Mouse (Mus musculus): ENCODE data around the gene Zbtb12.

- no peak for TF ChIP-seq EP300 (IDR thresholded peaks at IDR 0.05; ENCODE audit: low read length)
- no peak for TF ChIP-seq CTCF (conservative IDR thresholded peaks at IDR 0.05 in 1 of 2, IDR thresholded peaks at IDR 0.05 in 1 of 2; ENCODE audit: low read depth in 2 of 2, low read length in 2 of 2)
- TF ChIP-seq POLR2A (IDR thresholded peaks at IDR 0.05; ENCODE audit: low read depth, low read length) = no peak
- TF ChIP-seq MAX (IDR thresholded peaks at IDR 0.05; ENCODE audit: low read length) = no peak
- TF ChIP-seq GABPA (IDR thresholded peaks at IDR 0.05; ENCODE audit: insufficient replicate concordance, low read depth, low read length) = no peak
- no peak for TF ChIP-seq MEF2A (IDR thresholded peaks at IDR 0.05; ENCODE audit: borderline replicate concordance, low read depth, low read length)
- no peak for TF ChIP-seq TBP (conservative IDR thresholded peaks at IDR 0.05; ENCODE audit: low read depth, low read length)
- TF ChIP-seq TCF12 (IDR thresholded peaks at IDR 0.05; ENCODE audit: low read depth, low read length) = no peak
- TF ChIP-seq MAFK (IDR thresholded peaks at IDR 0.05; ENCODE audit: insufficient replicate concordance, low read length) = no peak
- no peak for TF ChIP-seq ZKSCAN1 (IDR thresholded peaks at IDR 0.05; ENCODE audit: borderline replicate concordance, low read depth, low read length)
Observed at GRCm38 (mm10) chr17:34927306-34928019, 48.2 kb downstream of the Zbtb12 start.

All from CH12.LX (cell line).